Mouse (Mus musculus) liver, embryonic 13.5 days (tissue): ENCODE measurements around the gene Zscan10. TPM values are rescaled to one million over a fixed set of nuclear protein-coding genes. Genes with fewer than 3 reads are reported as not detected.

Experiments used
- ATAC-seq: fragments of 200-750 bp; cut with Nextera tagmentation; 2 replicates; pipeline ENCODE4 v1.8.0; 2017; ENCODE audit warnings: low read depth, mild to moderate bottlenecking, moderate number of reproducible peaks, moderate library complexity
- DNase-seq: peaks from one replicate; pipeline ENCODE4 v3.0.0; 2022
- H3K27ac ChIP-seq: fragments of 300-500 bp; sonication (generic); 2 replicates; pipeline ENCODE4 v1.5.1; 2015; ENCODE audit warnings: moderate library complexity, mild to moderate bottlenecking, inconsistent platforms
- H3K27me3 ChIP-seq: fragments of 300-500 bp; sonication (generic); 2 replicates; pipeline ENCODE4 v1.6.1; 2015; ENCODE audit warnings: mild to moderate bottlenecking, inconsistent platforms
- H3K36me3 ChIP-seq: fragments of 300-500 bp; sonication (generic); 2 replicates; pipeline ENCODE4 v1.6.1; 2015; ENCODE audit warnings: mild to moderate bottlenecking, inconsistent platforms
- H3K4me1 ChIP-seq: fragments of 300-500 bp; sonication (generic); replicated peaks from 2 replicates; pipeline ENCODE4 v1.6.1; 2015; ENCODE audit warnings: inconsistent platforms
- H3K4me2 ChIP-seq: fragments of 300-500 bp; sonication (generic); 2 replicates; pipeline ENCODE4 v1.6.1; 2015; ENCODE audit warnings: inconsistent platforms, mild to moderate bottlenecking, moderate library complexity
- H3K4me3 ChIP-seq: fragments of 300-500 bp; sonication (generic); replicated peaks from 2 replicates; pipeline ENCODE4 v1.5.1; 2015; ENCODE audit warnings: mild to moderate bottlenecking, inconsistent platforms
- H3K9ac ChIP-seq: fragments of 300-500 bp; sonication (generic); 2 replicates; pipeline ENCODE4 v1.6.1; 2015; ENCODE audit warnings: mild to moderate bottlenecking, inconsistent platforms
- H3K9me3 ChIP-seq: fragments of 300-500 bp; sonication (generic); replicated peaks from 2 replicates; pipeline ENCODE4 v1.6.1; 2016; ENCODE audit warnings: inconsistent platforms
- WGBS: fragments of 180-500 bp; shearing (Covaris S2); methylation state at CpG from one replicate; pipeline ENCODE4 v1.1.7; 2015; ENCODE audit not compliant: insufficient replicate concordance; 5-methylcytosine and 5-hydroxymethylcytosine counted together
- polyA plus RNA-seq: library from polyadenylated mRNA; unstranded; fragments of >200 nt; fragmentation: Nextera tagmentation; extraction: Ambion mirVana; gene quantifications from 2 replicates; pipeline ENCODE4 v1.2.1, GENCODE M21; 2015

Gene Zscan10
- polyA plus RNA-seq, 1 experiment from 2014 or later, result not detected

- Histone ChIP-seq H3K4me1 (peaks cover 20% of the 10 kb centered on the region), H3K9me3 (no peaks in the 10 kb centered on the region), H3K27ac (peak overlapping the region; percentile 93), H3K4me2 (peak overlapping the region; percentile 84), H3K9ac (peak overlapping the region; percentile 94), H3K4me3 (peak overlapping the region; percentile 84), H3K27me3 (no peaks in the 10 kb centered on the region), H3K36me3 (peaks cover 14% of the 10 kb centered on the region)
- no peak for DNase-seq
- ATAC-seq, result peak; percentile 85
- WGBS, result 0% methylated on average over 8 of the region's 8 CpGs
These were observed 36.3 kb upstream of the Zscan10 start for GRCm38 (mm10) chr17:23564368-23564715.

- WGBS, result 40% methylated on average over 5 of the region's 5 CpGs
- H3K9ac ChIP-seq, result no peak overlapping the region
- no peak overlapping the region for H3K4me2 ChIP-seq
- ATAC-seq (no peak), DNase-seq (no peak)
- H3K36me3 ChIP-seq, result no peaks in the 10 kb centered on the region
- H3K4me3 ChIP-seq, result no peak overlapping the region
- H3K4me1 ChIP-seq, result peaks cover 20% of the 10 kb centered on the region
- H3K27ac ChIP-seq, result no peak overlapping the region
- no peaks in the 10 kb centered on the region for H3K9me3 ChIP-seq
- no peaks in the 10 kb centered on the region for H3K27me3 ChIP-seq
These were observed 33.9 kb upstream of the Zscan10 start for GRCm38 (mm10) chr17:23566787-23567186.

GRCm38 (mm10) chr17:23568370-23568769 is 32.3 kb upstream of the Zscan10 start:
- Histone ChIP-seq H3K4me3 (no peak overlapping the region), H3K27me3 (no peaks in the 10 kb centered on the region), H3K27ac (no peak overlapping the region), H3K36me3 (no peaks in the 10 kb centered on the region), H3K4me1 (peaks cover 14% of the 10 kb centered on the region), H3K4me2 (no peak overlapping the region), H3K9me3 (no peaks in the 10 kb centered on the region), H3K9ac (no peak overlapping the region)
- WGBS, result 41% methylated on average over 5 of the region's 5 CpGs
- DNase-seq, result no peak
- no peak for ATAC-seq

- H3K27me3 ChIP-seq, result no peaks in the 10 kb centered on the region
These were observed 30.6 kb upstream of the Zscan10 start for GRCm38 (mm10) chr17:23570017-23570416.

GRCm38 (mm10) chr17:23571084-23571483 is 29.6 kb upstream of the Zscan10 start:
- H3K9ac ChIP-seq, result no peak overlapping the region
- H3K4me2 ChIP-seq, result no peak overlapping the region
- H3K9me3 ChIP-seq, result no peaks in the 10 kb centered on the region
- H3K27me3 ChIP-seq, result no peaks in the 10 kb centered on the region
- no peak for DNase-seq
- peaks cover 11% of the 10 kb centered on the region for H3K36me3 ChIP-seq
- no peak overlapping the region for H3K4me3 ChIP-seq
- H3K4me1 ChIP-seq, result no peaks in the 10 kb centered on the region
- 18% methylated on average over 5 of the region's 5 CpGs for whole genome bisulfite sequencing
- no peak overlapping the region for H3K27ac ChIP-seq
- ATAC-seq, result no peak

More at GRCm38 (mm10) chr17:23570017-23570416, 30.6 kb upstream of the Zscan10 start:
- DNase-seq, result no peak
- H3K27ac ChIP-seq, result no peak overlapping the region
- peaks cover 9% of the 10 kb centered on the region for H3K4me1 ChIP-seq
- no peak overlapping the region for H3K4me2 ChIP-seq
- 30% methylated on average over 6 of the region's 6 CpGs for WGBS
- H3K4me3 ChIP-seq, result no peak overlapping the region
- no peak overlapping the region for H3K9ac ChIP-seq
- ATAC-seq, result 0 out of 2 replicates have a peak, but pooled peaks have one; percentile 39
- 0 out of 2 replicates have a peak, but pooled peaks cover 3% of the 10 kb centered on the region for H3K36me3 ChIP-seq
- no peaks in the 10 kb centered on the region for H3K9me3 ChIP-seq

GRCm38 (mm10) chr17:23572059-23572458 is 28.6 kb upstream of the Zscan10 start:
- H3K27me3 ChIP-seq, result no peaks in the 10 kb centered on the region
- H3K4me1 ChIP-seq, result no peaks in the 10 kb centered on the region
- no peak overlapping the region for H3K4me2 ChIP-seq
- no peaks in the 10 kb centered on the region for H3K9me3 ChIP-seq
- peaks cover 19% of the 10 kb centered on the region for H3K36me3 ChIP-seq
- DNase-seq, result no peak
- H3K27ac ChIP-seq, result no peak overlapping the region
- no peak overlapping the region for H3K9ac ChIP-seq
- ATAC-seq, result no peak
- WGBS, result 59% methylated on average over 6 of the region's 6 CpGs
- no peak overlapping the region for H3K4me3 ChIP-seq

- H3K27ac ChIP-seq, result no peak overlapping the region
- no peak overlapping the region for H3K4me3 ChIP-seq
- H3K9ac ChIP-seq, result no peak overlapping the region
- no peak overlapping the region for H3K4me2 ChIP-seq
- DNase-seq (no peak), ATAC-seq (no peak)
- no peaks in the 10 kb centered on the region for H3K27me3 ChIP-seq
- 68% methylated on average over 8 of the region's 8 CpGs for WGBS
- peaks cover 21% of the 10 kb centered on the region for H3K36me3 ChIP-seq
- no peaks in the 10 kb centered on the region for H3K4me1 ChIP-seq
- no peaks in the 10 kb centered on the region for H3K9me3 ChIP-seq
These were observed 26.5 kb upstream of the Zscan10 start for GRCm38 (mm10) chr17:23574130-23574529.

GRCm38 (mm10) chr17:23575951-23576552 is 24.6 kb upstream of the Zscan10 start:
- H3K4me3 ChIP-seq, result no peak overlapping the region
- DNase-seq (no peak), ATAC-seq (no peak; the same call in 1 of the 2 replicates)
- H3K27ac ChIP-seq, result no peak overlapping the region
- H3K9ac ChIP-seq, result no peak overlapping the region
- H3K4me2 ChIP-seq, result no peak overlapping the region
- WGBS, result 85% methylated on average over 38 of the region's 38 CpGs
- no peaks in the 10 kb centered on the region for H3K4me1 ChIP-seq
- H3K9me3 ChIP-seq, result no peaks in the 10 kb centered on the region
- peaks cover 21% of the 10 kb centered on the region for H3K36me3 ChIP-seq
- H3K27me3 ChIP-seq, result no peaks in the 10 kb centered on the region

- Histone ChIP-seq H3K36me3 (no peaks in the 10 kb centered on the region; the same call in 1 of the 2 replicates), H3K4me3 (no peak overlapping the region), H3K9me3 (no peaks in the 10 kb centered on the region), H3K27me3 (peaks cover 18% of the 10 kb centered on the region), H3K4me2 (peak overlapping the region; percentile 45; the same call in 1 of the 2 replicates), H3K4me1 (no peaks in the 10 kb centered on the region; the same call in none of the 2 replicates), H3K9ac (no peak overlapping the region), H3K27ac (no peak overlapping the region)
- DNase-seq (no peak), ATAC-seq (no peak)
- WGBS, result 66% methylated on average over 8 of the region's 8 CpGs
These were observed 15.9 kb upstream of the Zscan10 start for GRCm38 (mm10) chr17:23584786-23585185.

GRCm38 (mm10) chr17:23585721-23586491 is 14.8 kb upstream of the Zscan10 start:
- no peak for DNase-seq

GRCm38 (mm10) chr17:23587253-23587652 is 13.4 kb upstream of the Zscan10 start:
- H3K36me3 ChIP-seq, result no peaks in the 10 kb centered on the region
- 55% methylated on average over 2 of the region's 2 CpGs for WGBS
- no peak overlapping the region for H3K9ac ChIP-seq
- peaks cover 4% of the 10 kb centered on the region for H3K4me1 ChIP-seq
- no peak for DNase-seq
- H3K9me3 ChIP-seq, result no peaks in the 10 kb centered on the region
- peaks cover 18% of the 10 kb centered on the region for H3K27me3 ChIP-seq
- H3K4me2 ChIP-seq, result no peak overlapping the region
- H3K4me3 ChIP-seq, result no peak overlapping the region
- ATAC-seq, result no peak
- no peak overlapping the region for H3K27ac ChIP-seq

More at GRCm38 (mm10) chr17:23585721-23586491, 14.8 kb upstream of the Zscan10 start:
- Histone ChIP-seq H3K9me3 (no peaks in the 10 kb centered on the region), H3K36me3 (no peaks in the 10 kb centered on the region), H3K27ac (no peak overlapping the region), H3K9ac (peak overlapping the region; percentile 48), H3K4me1 (no peaks in the 10 kb centered on the region; the same call in none of the 2 replicates), H3K4me3 (peak overlapping the region; percentile 47), H3K4me2 (peak overlapping the region; percentile 45), H3K27me3 (peaks cover 18% of the 10 kb centered on the region)
- WGBS, result 2% methylated on average over 22 of the region's 22 CpGs
- ATAC-seq, result peak; percentile 26
